Mouse (Mus musculus) kidney, adult 2 months (tissue): ENCODE measurements at regions not wholly inside any gene's neighbourhood (a gene's known extent, or its start where the extent isn't known, plus 50 kb on each side); places are given as distances from the start of the nearest gene placed in this dataset.
"Not testable (repeated sequence)": the region's sequence is repeated elsewhere in the genome, so short reads cannot be mapped to it uniquely, and the experiment has no call there.

ENCODE experiments used
- DNase-seq: peaks from one replicate; pipeline ENCODE4 v3.0.0; 2021
- H3K27ac ChIP-seq: fragments of 200-500 bp; 2 replicates; pipeline ENCODE4 v1.5.1; 2012; ENCODE audit warnings: low read depth, low read length, control low read depth, inconsistent platforms; ENCODE audit not compliant: insufficient read depth
- H3K27me3 ChIP-seq: fragments of 200-500 bp; replicated peaks from 2 replicates; pipeline ENCODE4 v1.6.1; 2012; ENCODE audit warnings: mild to moderate bottlenecking, moderate library complexity, low read length, inconsistent platforms; ENCODE audit not compliant: control insufficient read depth, insufficient read depth
- H3K36me3 ChIP-seq: fragments of 200-500 bp; 2 replicates; pipeline ENCODE4 v1.6.1; 2012; ENCODE audit warnings: mild to moderate bottlenecking, moderate library complexity, low read length, inconsistent platforms; ENCODE audit not compliant: control insufficient read depth, insufficient read depth
- H3K4me1 ChIP-seq: fragments of 200-500 bp; 2 replicates; pipeline ENCODE4 v1.6.1; 2011; ENCODE audit warnings: low read length; ENCODE audit not compliant: control insufficient read depth, insufficient read depth
- H3K4me3 ChIP-seq: fragments of 200-500 bp; 2 replicates; pipeline ENCODE4 v1.5.1; 2011; ENCODE audit warnings: mild to moderate bottlenecking, low read depth, low read length, control low read depth; ENCODE audit not compliant: insufficient read depth
- CTCF ChIP-seq: fragments of 200-500 bp; conservative IDR thresholded peaks from 2 replicates; pipeline ENCODE4 v1.5.1; 2011; ENCODE audit warnings: low read depth, mild to moderate bottlenecking, control low read depth, low read length, moderate library complexity, mixed read lengths; ENCODE audit not compliant: insufficient read depth, insufficient read length
- POLR2A ChIP-seq: fragments of 200-500 bp; IDR thresholded peaks from one replicate; pipeline ENCODE4 v1.6.1; 2011; ENCODE audit warnings: low read depth, low read length, control low read depth
- WGBS: fragments of 180-500 bp; shearing (Covaris S2); methylation state at CpG from one replicate; pipeline ENCODE4 v1.1.7; 2018; 5-methylcytosine and 5-hydroxymethylcytosine counted together

- Histone ChIP-seq H3K27me3 (no peaks in the 10 kb centered on the region), H3K27ac (no peak overlapping the region), H3K36me3 (no peaks in the 10 kb centered on the region), H3K4me1 (no peaks in the 10 kb centered on the region), H3K4me3 (no peak overlapping the region)
- DNase-seq = no peak
- WGBS = 83% methylated on average over 2 of the region's 2 CpGs
- no peak for TF ChIP-seq POLR2A
- no peak for TF ChIP-seq CTCF
Observed at GRCm38 (mm10) chr5:45382804-45383203, 67.2 kb downstream of the Qdpr start.

- TF ChIP-seq CTCF (no peak), POLR2A (no peak)
- DNase-seq = no peak
- H3K27me3 ChIP-seq = no peaks in the 10 kb centered on the region
- 17% methylated on average over 2 of the region's 2 CpGs for WGBS
- no peak overlapping the region for H3K4me3 ChIP-seq
- no peaks in the 10 kb centered on the region for H3K36me3 ChIP-seq
- no peak overlapping the region for H3K27ac ChIP-seq
- H3K4me1 ChIP-seq = no peaks in the 10 kb centered on the region
Observed at GRCm38 (mm10) chr5:45378486-45378885, 71.5 kb downstream of the Qdpr start.

GRCm38 (mm10) chr5:45373069-45373468 is 77.0 kb downstream of the Qdpr start:
- Histone ChIP-seq H3K27me3 (no peaks in the 10 kb centered on the region), H3K4me3 (no peak overlapping the region), H3K27ac (no peak overlapping the region), H3K4me1 (no peaks in the 10 kb centered on the region), H3K36me3 (no peaks in the 10 kb centered on the region)
- 79% methylated on average over 2 of the region's 2 CpGs for WGBS
- no peak for DNase-seq
- TF ChIP-seq POLR2A = no peak
- no peak for TF ChIP-seq CTCF

DNA sequence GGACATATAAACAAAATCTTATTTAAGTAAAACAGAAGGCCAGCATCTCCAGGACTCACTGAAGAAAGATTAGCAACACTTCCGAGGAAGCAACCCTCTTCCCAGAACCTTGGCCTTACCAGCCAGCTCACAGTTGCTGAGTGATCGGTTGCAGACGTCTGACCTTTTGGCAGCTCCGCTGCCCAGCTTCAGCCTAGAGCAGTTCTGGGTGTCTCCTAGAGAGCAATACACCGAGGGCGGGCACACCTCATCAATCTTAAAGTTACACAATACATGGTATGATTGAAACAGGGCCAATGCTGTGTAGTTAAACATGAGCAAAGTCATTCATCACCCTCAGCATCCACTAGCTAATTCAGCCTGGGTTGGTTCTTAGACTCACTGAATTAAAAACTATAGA is 81.6 kb downstream of the Qdpr start:
- Histone ChIP-seq H3K4me3 (no peak overlapping the region), H3K36me3 (no peaks in the 10 kb centered on the region), H3K4me1 (no peaks in the 10 kb centered on the region), H3K27me3 (no peaks in the 10 kb centered on the region), H3K27ac (no peak overlapping the region)
- 54% methylated on average over 6 of the region's 6 CpGs for WGBS
- TF ChIP-seq POLR2A = no peak
- no peak for TF ChIP-seq CTCF
- no peak for DNase-seq

DNA sequence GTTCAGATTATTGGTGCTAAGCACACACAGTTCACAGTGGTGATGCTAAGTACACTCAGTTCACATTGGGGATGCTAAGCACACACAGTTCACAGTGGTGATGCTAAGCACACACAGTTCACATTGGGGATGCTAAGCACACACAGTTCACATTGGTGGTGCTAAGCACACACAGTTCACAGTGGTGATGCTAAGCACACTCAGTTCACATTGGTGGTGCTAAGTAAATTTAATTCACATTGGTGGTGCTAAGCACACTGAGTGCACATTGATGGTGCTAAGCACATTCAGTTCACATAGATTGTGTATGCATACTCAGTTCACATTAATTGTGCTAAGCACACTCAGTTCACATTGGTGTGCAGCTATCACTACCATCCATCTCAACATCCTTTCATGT is 89.8 kb downstream of the Qdpr start:
- no peak for TF ChIP-seq POLR2A
- H3K27me3 ChIP-seq = no peaks in the 10 kb centered on the region
- H3K4me3 ChIP-seq = no peak overlapping the region

DNA sequence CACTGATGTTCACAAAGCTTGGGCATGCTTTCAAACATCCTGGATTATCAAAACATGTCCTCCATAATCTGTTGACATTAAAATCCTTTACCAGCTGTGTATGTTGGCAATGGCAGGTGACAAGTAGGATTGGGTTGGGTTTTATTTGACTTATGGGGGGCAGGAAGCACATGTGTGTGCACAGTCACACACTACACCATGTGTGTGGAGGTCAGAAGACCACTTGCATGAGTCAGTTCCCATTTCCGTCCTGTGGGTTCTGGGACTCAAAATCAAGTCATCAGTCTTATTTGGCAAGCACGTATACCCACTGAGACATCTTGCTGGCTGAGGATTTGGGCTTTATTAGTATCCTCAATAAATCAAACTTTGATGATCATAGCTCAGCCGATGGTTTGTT is 109.6 kb downstream of the Qdpr start:
- Histone ChIP-seq H3K27ac (no peak overlapping the region), H3K36me3 (no peaks in the 10 kb centered on the region), H3K4me3 (no peak overlapping the region), H3K27me3 (no peaks in the 10 kb centered on the region), H3K4me1 (no peaks in the 10 kb centered on the region)
- 81% methylated on average over 3 of the region's 3 CpGs for WGBS
- DNase-seq = no peak
- TF ChIP-seq CTCF (no peak), POLR2A (no peak)

More for the DNA sequence above, 89.8 kb downstream of the Qdpr start:
- DNase-seq = no peak
- Histone ChIP-seq H3K4me1 (no peaks in the 10 kb centered on the region), H3K36me3 (no peaks in the 10 kb centered on the region), H3K27ac (no peak overlapping the region)

GRCm38 (mm10) chr5:45336801-45337200 is 113.2 kb downstream of the Qdpr start:
- Histone ChIP-seq H3K4me1 (no peaks in the 10 kb centered on the region), H3K4me3 (no peak overlapping the region)
- 50% methylated on average over 2 of the region's 2 CpGs for WGBS

GRCm38 (mm10) chr5:45324468-45324867 is 125.6 kb downstream of the Qdpr start:
- H3K36me3 ChIP-seq, H3K27ac ChIP-seq, H3K27me3 ChIP-seq, DNase-seq, H3K4me1 ChIP-seq, H3K4me3 ChIP-seq: not testable (repeated sequence)
- 62% methylated on average over 2 of the region's 2 CpGs for WGBS

More at GRCm38 (mm10) chr5:45336801-45337200, 113.2 kb downstream of the Qdpr start:
- TF ChIP-seq CTCF (no peak), POLR2A (no peak)
- DNase-seq = no peak
- no peaks in the 10 kb centered on the region for H3K27me3 ChIP-seq
- no peaks in the 10 kb centered on the region for H3K36me3 ChIP-seq
- H3K27ac ChIP-seq = no peak overlapping the region
